Mouse (Mus musculus): Measurements from ENCODE around the gene Papola.

DNA sequence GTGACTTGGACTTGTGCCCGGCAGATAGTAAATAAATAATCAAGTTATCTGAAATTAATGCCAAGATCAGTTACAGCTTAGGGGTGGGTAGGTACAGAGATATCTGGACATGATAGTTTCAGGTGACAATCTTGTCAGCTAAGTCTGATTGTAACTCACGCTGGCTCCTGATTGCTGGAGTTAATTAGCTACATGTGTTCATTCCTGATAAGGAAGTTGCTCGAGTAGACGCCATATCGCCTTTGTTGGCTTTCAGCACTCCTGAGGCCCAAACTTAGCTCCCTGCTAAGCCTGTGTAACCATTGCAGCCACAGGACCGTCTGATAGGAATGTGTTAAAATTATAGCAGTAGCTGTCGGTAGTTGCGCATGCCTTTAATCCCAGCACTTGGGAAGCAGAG is 40.2 kb downstream of the Papola start:
- TF ChIP-seq CTCF (IDR thresholded peaks at IDR 0.05; ENCODE audit: low read depth) (no peak), EP300 (optimal IDR thresholded peaks at IDR 0.05) (no peak)
